Mouse (Mus musculus): ENCODE measurements around the gene Gbp5. TPM values are rescaled to one million over a fixed set of nuclear protein-coding genes. Genes with fewer than 3 reads are reported as not detected.
"Not testable (repeated sequence)": the region's sequence is repeated elsewhere in the genome, so short reads cannot be mapped to it uniquely, and the experiment has no call there.

The Gbp5 gene
- polyA plus RNA-seq, 1 experiment: 9.6 TPM

DNA sequence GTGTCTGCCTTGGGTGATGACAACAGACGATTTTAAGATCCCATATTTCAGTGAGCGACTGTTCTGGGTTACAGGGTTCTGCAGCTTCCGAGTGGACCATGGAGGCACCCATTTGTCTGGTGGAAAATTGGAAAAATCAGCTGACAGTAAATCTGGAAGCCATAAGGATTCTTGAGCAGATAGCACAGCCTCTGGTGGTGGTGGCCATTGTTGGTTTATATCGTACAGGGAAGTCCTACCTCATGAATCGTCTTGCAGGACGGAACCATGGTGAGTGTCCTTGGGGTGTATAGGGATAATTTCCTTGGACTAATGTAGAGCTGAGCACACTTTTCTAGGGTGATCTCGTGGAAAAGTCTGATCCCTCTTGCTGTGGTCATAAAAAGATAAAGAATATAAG, 67.9 kb downstream of the Gbp5 start:
- H3K27ac ChIP-seq (ENCODE audit: insufficient read depth, low read depth, low read length): no peak overlapping the region
- peaks cover 20% of the 10 kb centered on the region for H3K4me1 ChIP-seq (ENCODE audit: control insufficient read depth, insufficient read depth, low read length)
- no peak for TF ChIP-seq CTCF (IDR thresholded peaks at IDR 0.05; ENCODE audit: low read depth, low read length)
- TF ChIP-seq POLR2A (IDR thresholded peaks at IDR 0.05; ENCODE audit: borderline replicate concordance, low read depth, low read length): no peak
- H3K4me3 ChIP-seq (ENCODE audit: insufficient read depth, low read length): no peak overlapping the region

DNA sequence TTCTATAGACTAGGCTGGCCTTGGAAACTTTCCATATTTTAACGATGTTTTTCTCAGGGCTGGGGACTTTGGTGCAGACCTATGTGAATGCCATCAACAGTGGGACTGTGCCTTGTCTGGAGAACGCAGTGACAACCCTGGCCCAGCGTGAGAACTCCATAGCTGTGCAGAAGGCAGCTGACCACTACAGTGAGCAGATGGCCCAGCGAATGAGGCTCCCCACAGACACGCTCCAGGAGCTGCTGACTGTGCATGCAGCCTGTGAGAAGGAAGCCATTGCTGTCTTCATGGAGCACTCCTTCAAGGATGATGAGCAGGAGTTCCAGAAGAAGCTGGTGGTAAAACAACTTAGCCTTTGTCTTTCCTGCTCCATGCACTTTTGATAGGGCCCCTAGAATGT, 73.7 kb downstream of the Gbp5 start:
- H3K4me1 ChIP-seq (ENCODE audit: control insufficient read depth, insufficient read depth, low read length); H3K4me3 ChIP-seq (ENCODE audit: insufficient read depth, low read length); H3K27ac ChIP-seq (ENCODE audit: insufficient read depth, low read depth, low read length): not testable (repeated sequence)

DNA sequence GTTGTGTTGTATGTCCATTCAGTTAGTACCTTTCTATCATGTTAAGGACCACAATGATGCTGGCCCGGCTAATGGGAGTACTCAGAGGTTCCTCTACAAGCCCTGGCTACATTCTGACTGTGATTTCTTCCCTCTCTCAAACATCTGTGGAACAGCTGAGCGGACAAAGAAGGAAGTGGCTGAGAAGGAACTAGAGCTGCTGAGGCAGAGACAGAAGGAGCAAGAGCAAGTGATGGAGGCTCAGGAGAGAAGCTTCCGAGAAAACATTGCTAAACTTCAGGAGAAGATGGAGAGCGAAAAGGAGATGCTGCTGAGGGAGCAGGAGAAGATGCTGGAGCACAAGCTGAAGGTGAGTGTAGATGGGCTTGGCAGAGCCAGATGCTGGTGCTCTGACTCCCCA, 77.0 kb downstream of the Gbp5 start:
- TF ChIP-seq POLR2A (IDR thresholded peaks at IDR 0.05; ENCODE audit: borderline replicate concordance, low read depth, low read length) (no peak), CTCF (IDR thresholded peaks at IDR 0.05; ENCODE audit: low read depth, low read length) (no peak)
- H3K4me3 ChIP-seq (ENCODE audit: insufficient read depth, low read length): no peak overlapping the region
- H3K27ac ChIP-seq (ENCODE audit: insufficient read depth, low read depth, low read length): no peak overlapping the region
- H3K4me1 ChIP-seq (ENCODE audit: control insufficient read depth, insufficient read depth, low read length): no peaks in the 10 kb centered on the region

Other genes starting within 250 kb of the Gbp5 start
- gene Pdlim5, start 98.3 kb upstream of the Gbp5 start, polyA plus RNA-seq (2012; ENCODE audit: insufficient read depth, insufficient read length, missing spikeins): 60.9 and 64.9 TPM in 2 replicates
- gene Gbp7, start 36.4 kb downstream of the Gbp5 start, polyA plus RNA-seq (2012; ENCODE audit: insufficient read depth, insufficient read length, missing spikeins): 18.6 and 20.4 TPM in 2 replicates
- 27.5 and 31.0 TPM in 2 replicates for gene Gbp3, start 66.0 kb downstream of the Gbp5 start, polyA plus RNA-seq (2012; ENCODE audit: insufficient read depth, insufficient read length, missing spikeins)
- not detected in 2 replicates for gene Gbp2b, start 100.9 kb downstream of the Gbp5 start, polyA plus RNA-seq (2012; ENCODE audit: insufficient read depth, insufficient read length, missing spikeins)
- 30.4 and 31.0 TPM in 2 replicates for gene Gbp2, start 126.6 kb downstream of the Gbp5 start, polyA plus RNA-seq (2012; ENCODE audit: insufficient read depth, insufficient read length, missing spikeins)
- 3.0 and 3.4 TPM in 2 replicates for gene Kyat3, start 207.1 kb downstream of the Gbp5 start, polyA plus RNA-seq (2012; ENCODE audit: insufficient read depth, insufficient read length, missing spikeins)

Data from bone marrow macrophage, adult 2 months (primary cell).